Mouse (Mus musculus): ENCODE results near the gene Faap20. TPM values are rescaled to one million over a fixed set of nuclear protein-coding genes. Genes with fewer than 3 reads are reported as not detected.

Gene Faap20
- total RNA-seq, 2 experiments from 2014 or later: 28.0 to 29.5 TPM

- DNase-seq (ENCODE audit: low spot score in 2 of 2): no peak
Observed at GRCm38 (mm10) chr4:155220213-155221100, 29.1 kb upstream of the Faap20 start.

GRCm38 (mm10) chr4:155221106-155221505 lies 28.5 kb upstream of the Faap20 start:
- DNase-seq (ENCODE audit: low spot score in 2 of 2): no peak

- DNase-seq (ENCODE audit: low spot score in 2 of 2): peak; percentile 73 to 81
Observed at GRCm38 (mm10) chr4:155221599-155222551, 27.7 kb upstream of the Faap20 start.

GRCm38 (mm10) chr4:155222552-155222840 lies 27.1 kb upstream of the Faap20 start, which contains the start of gene Ski:
Ski (minus strand) TSS chr4:155222592.
- DNase-seq (ENCODE audit: low spot score in 2 of 2): no peak

GRCm38 (mm10) chr4:155222841-155223593 lies 26.6 kb upstream of the Faap20 start:
- peak; percentile 99 for DNase-seq (ENCODE audit: low spot score in 2 of 2)

GRCm38 (mm10) chr4:155223594-155224528 lies 25.7 kb upstream of the Faap20 start:
- no peak for DNase-seq (ENCODE audit: low spot score in 2 of 2)

- no peak for DNase-seq (ENCODE audit: low spot score in 2 of 2)
Observed at GRCm38 (mm10) chr4:155225918-155226317, 23.7 kb upstream of the Faap20 start.

GRCm38 (mm10) chr4:155227986-155228385 lies 21.6 kb upstream of the Faap20 start:
- DNase-seq (ENCODE audit: low spot score in 2 of 2): no peak

GRCm38 (mm10) chr4:155228461-155228860 lies 21.1 kb upstream of the Faap20 start:
- DNase-seq (ENCODE audit: low spot score in 2 of 2): no peak

- DNase-seq (ENCODE audit: low spot score in 2 of 2): peak; percentile 84 to 90
Observed at GRCm38 (mm10) chr4:155233878-155234277, 15.7 kb upstream of the Faap20 start.

GRCm38 (mm10) chr4:155234371-155235310 lies 15.0 kb upstream of the Faap20 start:
- DNase-seq (ENCODE audit: low spot score in 2 of 2): no peak

- peak; percentile 93 for DNase-seq (ENCODE audit: low spot score in 2 of 2)
Observed at GRCm38 (mm10) chr4:155235311-155236119, 14.1 kb upstream of the Faap20 start.

- DNase-seq (ENCODE audit: low spot score in 2 of 2): no peak
Observed at GRCm38 (mm10) chr4:155236737-155237385, 12.7 kb upstream of the Faap20 start.

- DNase-seq (ENCODE audit: low spot score in 2 of 2): no peak
Observed at GRCm38 (mm10) chr4:155238276-155238675, 11.3 kb upstream of the Faap20 start.

- no peak for DNase-seq (ENCODE audit: low spot score in 2 of 2)
Observed at GRCm38 (mm10) chr4:155239494-155239893, 10.1 kb upstream of the Faap20 start.

GRCm38 (mm10) chr4:155241789-155242188 lies 7.8 kb upstream of the Faap20 start:
- no peak for DNase-seq (ENCODE audit: low spot score in 2 of 2)

GRCm38 (mm10) chr4:155242292-155242691 lies 7.3 kb upstream of the Faap20 start:
- no peak for DNase-seq (ENCODE audit: low spot score in 2 of 2)
